Mouse (Mus musculus) MEL (cell line): ENCODE measurements around the gene Ncapd2. TPM values are rescaled to one million over a fixed set of nuclear protein-coding genes. Genes with fewer than 3 reads are reported as not detected.

Experiments used
- DNase-seq: peaks from one replicate; pipeline ENCODE4 v3.0.0; 2011; ENCODE audit warnings: low read depth, low spot score
- H3K27ac ChIP-seq: 2 replicates; pipeline ENCODE4 v1.5.1; 2012; ENCODE audit warnings: low read depth, mild to moderate bottlenecking, control low read depth, low read length, moderate library complexity; ENCODE audit not compliant: control insufficient read depth
- H3K27me3 ChIP-seq, 2 experiments: fragments of 150-350 bp in 1 of 2; sonication (generic) in 1 of 2; 2 replicates each; pipeline ENCODE4 v1.6.1; 2012; ENCODE audit warnings: low read length in 2 of 2, mild to moderate bottlenecking in 2 of 2, improper control_type of control experiment in 1 of 2, moderate library complexity in 1 of 2; ENCODE audit not compliant: insufficient read depth in 2 of 2, control insufficient read depth in 1 of 2
- H3K36me3 ChIP-seq, 2 experiments: 2 replicates each; pipeline ENCODE4 v1.6.1; 2012 to 2014; ENCODE audit warnings: low read length in 2 of 2, improper control_type of control experiment in 1 of 2, inconsistent platforms in 1 of 2, mild to moderate bottlenecking in 1 of 2; ENCODE audit not compliant: insufficient read depth in 2 of 2, control insufficient read depth in 1 of 2
- H3K4me1 ChIP-seq, 2 experiments: fragments of 150-350 bp in 1 of 2; sonication (generic) in 1 of 2; 2 replicates each; pipeline ENCODE4 v1.6.1; 2012; ENCODE audit warnings: low read length in 2 of 2, improper control_type of control experiment in 1 of 2, mild to moderate bottlenecking in 1 of 2; ENCODE audit not compliant: insufficient read depth in 2 of 2, control insufficient read depth in 1 of 2
- H3K4me3 ChIP-seq, 2 experiments: fragments of 150-350 bp in 1 of 2; sonication (generic) in 1 of 2; 2 replicates each; pipeline ENCODE4 v1.5.1; 2012; ENCODE audit warnings: low read depth in 2 of 2, low read length in 2 of 2, mild to moderate bottlenecking in 2 of 2, moderate library complexity in 2 of 2, control low read depth in 1 of 2, improper control_type of control experiment in 1 of 2; ENCODE audit not compliant: control insufficient read depth in 1 of 2, insufficient read depth in 1 of 2
- H3K79me2 ChIP-seq: 2 replicates; pipeline ENCODE4 v1.6.1; 2012; ENCODE audit warnings: mild to moderate bottlenecking, low read length, moderate library complexity; ENCODE audit not compliant: control insufficient read depth, poor library complexity, insufficient read depth
- H3K9ac ChIP-seq: 2 replicates; pipeline ENCODE4 v1.6.1; 2012; ENCODE audit warnings: low read depth, mild to moderate bottlenecking, control low read depth, low read length, moderate library complexity; ENCODE audit not compliant: control insufficient read depth, poor library complexity, severe bottlenecking
- H3K9me3 ChIP-seq: fragments of 150-350 bp; sonication (generic); replicated peaks from 2 replicates; pipeline ENCODE4 v1.6.1; 2012; ENCODE audit warnings: mild to moderate bottlenecking, low read length, improper control_type of control experiment, moderate library complexity; ENCODE audit not compliant: insufficient read depth
- CHD2 ChIP-seq: IDR thresholded peaks from 2 replicates; pipeline ENCODE4 v1.6.1; 2011; ENCODE audit warnings: low read length, improper control_type of control experiment
- GATA1 ChIP-seq: IDR thresholded peaks from 2 replicates; pipeline ENCODE4 v1.6.1; 2011; ENCODE audit warnings: low read depth, low read length, improper control_type of control experiment
- HCFC1 ChIP-seq: IDR thresholded peaks from 2 replicates; pipeline ENCODE4 v1.6.1; 2012; ENCODE audit warnings: low read depth, mild to moderate bottlenecking, inconsistent platforms, low read length, improper control_type of control experiment, moderate library complexity
- MAFK ChIP-seq: IDR thresholded peaks from 2 replicates; pipeline ENCODE4 v1.6.1; 2011; ENCODE audit warnings: low read depth, mild to moderate bottlenecking, low read length, improper control_type of control experiment, borderline replicate concordance
- MAX ChIP-seq: IDR thresholded peaks from 2 replicates; pipeline ENCODE4 v1.6.1; 2011; ENCODE audit warnings: low read length, improper control_type of control experiment
- MAZ ChIP-seq: IDR thresholded peaks from 2 replicates; pipeline ENCODE4 v1.6.1; 2012; ENCODE audit warnings: low read depth, mild to moderate bottlenecking, inconsistent platforms, low read length, improper control_type of control experiment
- MYB ChIP-seq: IDR thresholded peaks from 2 replicates; pipeline ENCODE4 v1.6.1; 2011; ENCODE audit warnings: mild to moderate bottlenecking, low read depth, low read length, improper control_type of control experiment
- MYC ChIP-seq: IDR thresholded peaks from 2 replicates; pipeline ENCODE4 v1.6.1; 2011; ENCODE audit warnings: low read depth, mild to moderate bottlenecking, low read length, improper control_type of control experiment, moderate library complexity
- POLR2A ChIP-seq, 2 experiments: IDR thresholded peaks; 2 replicates each; pipeline ENCODE4 v1.6.1; 2011 to 2012; ENCODE audit warnings: low read length in 2 of 2, mild to moderate bottlenecking in 2 of 2, control low read depth in 1 of 2, improper control_type of control experiment in 1 of 2, low read depth in 1 of 2, moderate library complexity in 1 of 2; ENCODE audit not compliant: control insufficient read depth in 1 of 2, insufficient read depth in 1 of 2, poor library complexity in 1 of 2
- POLR2AphosphoS5 ChIP-seq: IDR thresholded peaks from 2 replicates; pipeline ENCODE4 v1.6.1; 2012; ENCODE audit warnings: low read depth, borderline replicate concordance, mild to moderate bottlenecking, inconsistent platforms, low read length, moderate library complexity, mixed read lengths
- RCOR1 ChIP-seq: IDR thresholded peaks from 2 replicates; pipeline ENCODE4 v1.6.1; 2012; ENCODE audit warnings: low read depth, mild to moderate bottlenecking, inconsistent platforms, low read length, improper control_type of control experiment
- SMC3 ChIP-seq: IDR thresholded peaks from 2 replicates; pipeline ENCODE4 v1.6.1; 2011; ENCODE audit warnings: low read depth, low read length, improper control_type of control experiment
- TAL1 ChIP-seq: IDR thresholded peaks from 2 replicates; pipeline ENCODE4 v1.6.1; 2012; ENCODE audit warnings: mild to moderate bottlenecking, inconsistent platforms, low read length, moderate library complexity, mixed read lengths
- TBP ChIP-seq: IDR thresholded peaks from 2 replicates; pipeline ENCODE4 v1.8.0; 2011; ENCODE audit warnings: low read depth, low read length, improper control_type of control experiment
- UBTF ChIP-seq: IDR thresholded peaks from 2 replicates; pipeline ENCODE4 v1.6.1; 2012; ENCODE audit warnings: low read depth, mild to moderate bottlenecking, inconsistent platforms, low read length, improper control_type of control experiment, moderate library complexity, borderline replicate concordance; ENCODE audit not compliant: insufficient read depth
- ZMIZ1 ChIP-seq: IDR thresholded peaks from 2 replicates; pipeline ENCODE4 v1.6.1; 2012; ENCODE audit warnings: low read depth, mild to moderate bottlenecking, inconsistent platforms, low read length, improper control_type of control experiment, moderate library complexity
- polyA plus RNA-seq, 2 experiments: library from polyadenylated mRNA; stranded (reverse) in 1 of 2; unstranded in 1 of 2; fragments of >175 nt in 1 of 2; fragments of >200 nt in 1 of 2; gene quantifications; 2 replicates each; pipeline versions ENCODE4 v1.2.1 to v1.2.4; 2012; ENCODE audit warnings: low replicate concordance in 2 of 2, low read depth in 1 of 2; ENCODE audit not compliant: insufficient read length in 2 of 2, insufficient read depth in 1 of 2, missing spikeins in 1 of 2
- total RNA-seq: library from RNA; depleted of rRNA; stranded (reverse); fragments of 300-350 nt; gene quantifications from 2 replicates; pipeline ENCODE4 v1.2.3, GENCODE M21; 2012

Gene Ncapd2
- total and polyA plus RNA-seq, 3 experiments, result 86.6 to 394 TPM; not detected in 1

DNA sequence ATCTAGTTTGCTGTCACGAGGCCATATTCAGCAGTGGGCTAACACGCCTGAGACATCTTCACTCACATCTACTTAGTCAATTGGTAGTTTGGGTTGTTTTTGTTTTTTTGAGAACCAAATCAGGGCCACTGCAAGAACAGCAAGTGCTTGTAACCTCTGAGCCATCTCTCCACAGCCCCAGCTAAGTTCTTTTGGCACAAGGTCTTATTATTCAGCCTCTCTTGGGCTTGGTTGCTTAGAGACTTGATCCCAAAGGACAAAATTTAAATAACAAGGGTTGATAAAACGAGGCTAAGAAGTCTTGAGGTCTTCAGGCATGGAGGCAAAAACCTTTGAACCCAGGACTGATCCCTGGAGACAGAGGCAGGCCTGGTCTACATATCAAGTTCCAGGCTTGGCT lies 4.8 kb upstream of the Ncapd2 start:
- no peaks in the 10 kb centered on the region for H3K27me3 ChIP-seq
- H3K9me3 ChIP-seq, result no peaks in the 10 kb centered on the region
- H3K36me3 ChIP-seq, result peaks cover 8 to 14% of the 10 kb centered on the region in 2 experiments
- no peak overlapping the region for H3K9ac ChIP-seq
- no peak for DNase-seq
- no peak overlapping the region for H3K27ac ChIP-seq
- no peak overlapping the region for H3K4me3 ChIP-seq
- peaks cover 0 to 6% of the 10 kb centered on the region in 2 experiments; a peak in 2 of 4 replicates for H3K4me1 ChIP-seq
- H3K79me2 ChIP-seq, result peaks cover 16% of the 10 kb centered on the region
- no peak for TF ChIP-seq POLR2A (IDR thresholded peaks at IDR 0.05; ENCODE audit: control insufficient read depth in 1 of 2, insufficient read depth in 1 of 2, low read depth in 1 of 2, low read length in 2 of 2, poor library complexity in 1 of 2)
- no peak for TF ChIP-seq TBP
- no peak for TF ChIP-seq MYC
- no peak for TF ChIP-seq MYB
- TF ChIP-seq MAX, result no peak
- no peak for TF ChIP-seq HCFC1
- TF ChIP-seq TAL1, result no peak
- TF ChIP-seq CHD2, result no peak
- TF ChIP-seq GATA1, result no peak

DNA sequence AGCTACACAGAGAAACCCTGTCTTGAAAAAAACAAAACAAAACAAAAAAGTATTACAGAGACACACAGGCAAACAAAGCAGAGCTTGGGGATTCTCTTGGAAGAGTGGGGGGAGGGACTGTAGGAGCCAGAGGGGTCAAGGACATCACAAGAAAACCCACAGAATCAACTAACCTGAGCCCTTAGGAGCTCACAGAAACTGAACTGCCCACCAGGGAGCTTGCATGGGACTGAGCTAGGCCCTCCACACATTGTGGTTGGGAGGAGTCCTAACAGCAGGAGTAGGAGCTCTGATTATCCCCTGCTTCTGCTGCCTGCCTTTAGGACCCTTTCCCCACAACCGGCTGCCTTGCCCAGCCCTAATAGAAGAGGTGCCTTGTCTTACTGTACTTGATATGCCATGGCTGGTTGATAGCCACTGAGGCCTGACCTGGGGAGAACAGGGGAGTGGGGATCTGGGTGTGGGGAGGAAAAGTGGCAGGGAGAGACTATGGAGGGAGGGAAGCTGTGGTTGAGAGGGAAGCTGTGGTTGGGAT lies 4.1 kb upstream of the Ncapd2 start:
- Histone ChIP-seq H3K4me1 (peaks cover 0 to 6% of the 10 kb centered on the region in 2 experiments; a peak in 2 of 4 replicates), H3K9me3 (no peaks in the 10 kb centered on the region), H3K9ac (no peak overlapping the region), H3K36me3 (peaks cover 8 to 14% of the 10 kb centered on the region in 2 experiments), H3K27me3 (no peaks in the 10 kb centered on the region), H3K79me2 (peaks cover 23% of the 10 kb centered on the region), H3K27ac (no peak overlapping the region), H3K4me3 (no peak overlapping the region)
- TF ChIP-seq CHD2 (no peak), TAL1 (no peak), TBP (no peak), ZMIZ1 (no peak), SMC3 (no peak), UBTF (no peak), POLR2AphosphoS5 (no peak), MYC (no peak), MAZ (no peak), MAFK (no peak), RCOR1 (no peak), MAX (no peak)
- DNase-seq, result no peak
